Mouse (Mus musculus): ENCODE results near the gene Lcat. TPM values are rescaled to one million over a fixed set of nuclear protein-coding genes. Genes with fewer than 3 reads are reported as not detected.
A peak's percentile ranks its signal among the peaks of the same experiment; 100 is the strongest.

The Lcat gene
- polyA plus RNA-seq, 1 experiment from 2014 or later = 3.3 TPM

- H3K9me3 ChIP-seq (replicated peaks) = no peaks in the 10 kb centered on the region
- under 1% methylated on average over 44 of the region's 47 CpGs for WGBS
- peaks cover 21% of the 10 kb centered on the region for H3K4me1 ChIP-seq
- no peaks in the 10 kb centered on the region for H3K36me3 ChIP-seq
- peak within 1 kb of the TSS; percentile 44 for H3K4me3 ChIP-seq (replicated peaks)
- peak within 1 kb of the TSS; percentile 58; the same call in 1 of the 2 replicates for H3K27ac ChIP-seq (replicated peaks)
- H3K9ac ChIP-seq (replicated peaks) = peak within 1 kb of the TSS; percentile 36
- peak; percentile 47 for ATAC-seq (ENCODE audit: low FRiP score)
- peaks cover 37% of the 10 kb centered on the region for H3K27me3 ChIP-seq (replicated peaks)
- H3K4me2 ChIP-seq = peak within 1 kb of the TSS; percentile 57
Observed at GRCm38 (mm10) chr8:105965905-105966341, 22.7 kb upstream of the Lcat start, which contains the start of gene Slc12a4. TSS of gene Slc12a4 (minus strand) at chr8:105966097.

GRCm38 (mm10) chr8:105965266-105965904, 22.2 kb upstream of the Lcat start:
- peak overlapping the region; percentile 58; the same call in 1 of the 2 replicates for H3K27ac ChIP-seq (replicated peaks)
- no peaks in the 10 kb centered on the region for H3K36me3 ChIP-seq
- H3K4me3 ChIP-seq (replicated peaks) = peak overlapping the region; percentile 44
- peaks cover 37% of the 10 kb centered on the region for H3K27me3 ChIP-seq (replicated peaks)
- H3K4me1 ChIP-seq = peaks cover 21% of the 10 kb centered on the region
- H3K9me3 ChIP-seq (replicated peaks) = no peaks in the 10 kb centered on the region
- peak overlapping the region; percentile 57 for H3K4me2 ChIP-seq
- WGBS = 1% methylated on average over 40 of the region's 40 CpGs
- H3K9ac ChIP-seq (replicated peaks) = peak overlapping the region; percentile 36
- ATAC-seq (ENCODE audit: low FRiP score) = peak; percentile 66

- no peak overlapping the region for H3K27ac ChIP-seq (replicated peaks)
- peak overlapping the region; percentile 44 for H3K4me3 ChIP-seq (replicated peaks)
- H3K4me2 ChIP-seq = peak overlapping the region; percentile 57
- 73% methylated on average over 12 of the region's 12 CpGs for WGBS
- no peaks in the 10 kb centered on the region for H3K9me3 ChIP-seq (replicated peaks)
- no peaks in the 10 kb centered on the region for H3K36me3 ChIP-seq
- H3K9ac ChIP-seq (replicated peaks) = no peak overlapping the region
- no peak for ATAC-seq (ENCODE audit: low FRiP score)
- H3K27me3 ChIP-seq (replicated peaks) = peaks cover 37% of the 10 kb centered on the region
- peaks cover 21% of the 10 kb centered on the region for H3K4me1 ChIP-seq
Observed at GRCm38 (mm10) chr8:105964506-105965265, 21.5 kb upstream of the Lcat start.

GRCm38 (mm10) chr8:105961536-105961935, 18.4 kb upstream of the Lcat start:
- H3K36me3 ChIP-seq = no peaks in the 10 kb centered on the region
- no peak overlapping the region for H3K4me3 ChIP-seq (replicated peaks)
- peaks cover 22% of the 10 kb centered on the region for H3K27me3 ChIP-seq (replicated peaks)
- 89% methylated on average over 10 of the region's 10 CpGs for WGBS
- no peaks in the 10 kb centered on the region for H3K9me3 ChIP-seq (replicated peaks)
- H3K9ac ChIP-seq (replicated peaks) = no peak overlapping the region
- no peak overlapping the region for H3K27ac ChIP-seq (replicated peaks)
- ATAC-seq (ENCODE audit: low FRiP score) = no peak
- peaks cover 20% of the 10 kb centered on the region for H3K4me1 ChIP-seq
- H3K4me2 ChIP-seq = no peak overlapping the region

GRCm38 (mm10) chr8:105961101-105961500, 17.9 kb upstream of the Lcat start:
- WGBS = 83% methylated on average over 14 of the region's 14 CpGs
- peaks cover 19% of the 10 kb centered on the region for H3K27me3 ChIP-seq (replicated peaks)
- H3K9me3 ChIP-seq (replicated peaks) = no peaks in the 10 kb centered on the region
- no peak overlapping the region for H3K4me2 ChIP-seq
- no peak overlapping the region for H3K27ac ChIP-seq (replicated peaks)
- H3K4me3 ChIP-seq (replicated peaks) = no peak overlapping the region
- H3K9ac ChIP-seq (replicated peaks) = no peak overlapping the region
- H3K4me1 ChIP-seq = peaks cover 20% of the 10 kb centered on the region
- H3K36me3 ChIP-seq = no peaks in the 10 kb centered on the region
- ATAC-seq (ENCODE audit: low FRiP score) = no peak

GRCm38 (mm10) chr8:105959350-105959749, 16.2 kb upstream of the Lcat start:
- WGBS = 85% methylated on average over 7 of the region's 7 CpGs

GRCm38 (mm10) chr8:105957813-105958212, 14.6 kb upstream of the Lcat start:
- Histone ChIP-seq H3K36me3 (no peaks in the 10 kb centered on the region), H3K9me3 (replicated peaks) (no peaks in the 10 kb centered on the region), H3K4me1 (0 out of 2 replicates have a peak, but pooled peaks cover 3% of the 10 kb centered on the region), H3K27me3 (replicated peaks) (no peaks in the 10 kb centered on the region), H3K27ac (replicated peaks) (no peak overlapping the region), H3K9ac (replicated peaks) (no peak overlapping the region), H3K4me3 (replicated peaks) (no peak overlapping the region), H3K4me2 (no peak overlapping the region)
- no peak for ATAC-seq (ENCODE audit: low FRiP score)
- WGBS = 78% methylated on average over 3 of the region's 4 CpGs

More at GRCm38 (mm10) chr8:105959350-105959749, 16.2 kb upstream of the Lcat start:
- ATAC-seq (ENCODE audit: low FRiP score) = no peak
- Histone ChIP-seq H3K4me1 (0 out of 2 replicates have a peak, but pooled peaks cover 3% of the 10 kb centered on the region), H3K4me2 (no peak overlapping the region), H3K27ac (replicated peaks) (no peak overlapping the region), H3K4me3 (replicated peaks) (no peak overlapping the region), H3K9me3 (replicated peaks) (no peaks in the 10 kb centered on the region), H3K9ac (replicated peaks) (no peak overlapping the region), H3K27me3 (replicated peaks) (peaks cover 1% of the 10 kb centered on the region), H3K36me3 (no peaks in the 10 kb centered on the region)

GRCm38 (mm10) chr8:105956556-105956955, 13.4 kb upstream of the Lcat start:
- H3K27me3 ChIP-seq (replicated peaks) = no peaks in the 10 kb centered on the region
- no peak overlapping the region for H3K27ac ChIP-seq (replicated peaks)
- H3K4me1 ChIP-seq = 0 out of 2 replicates have a peak, but pooled peaks cover 4% of the 10 kb centered on the region
- WGBS = 92% methylated on average over 4 of the region's 4 CpGs
- H3K4me3 ChIP-seq (replicated peaks) = no peak overlapping the region
- H3K4me2 ChIP-seq = no peak overlapping the region
- H3K9ac ChIP-seq (replicated peaks) = no peak overlapping the region
- H3K36me3 ChIP-seq = no peaks in the 10 kb centered on the region
- ATAC-seq (ENCODE audit: low FRiP score) = no peak
- no peaks in the 10 kb centered on the region for H3K9me3 ChIP-seq (replicated peaks)

- H3K36me3 ChIP-seq = no peaks in the 10 kb centered on the region
- H3K27ac ChIP-seq (replicated peaks) = peak overlapping the region; percentile 80
- no peak overlapping the region for H3K4me3 ChIP-seq (replicated peaks)
- H3K4me2 ChIP-seq = no peak overlapping the region
- ATAC-seq (ENCODE audit: low FRiP score) = peak; percentile 84
- peaks cover 14% of the 10 kb centered on the region for H3K4me1 ChIP-seq
- no peaks in the 10 kb centered on the region for H3K9me3 ChIP-seq (replicated peaks)
- no peak overlapping the region for H3K9ac ChIP-seq (replicated peaks)
- WGBS = 68% methylated on average over 7 of the region's 7 CpGs
- no peaks in the 10 kb centered on the region for H3K27me3 ChIP-seq (replicated peaks)
Observed at GRCm38 (mm10) chr8:105951057-105951659, 8.0 kb upstream of the Lcat start.

- Histone ChIP-seq H3K9me3 (replicated peaks) (no peaks in the 10 kb centered on the region), H3K27ac (replicated peaks) (peak overlapping the region; percentile 52), H3K27me3 (replicated peaks) (no peaks in the 10 kb centered on the region), H3K4me1 (peaks cover 14% of the 10 kb centered on the region), H3K36me3 (no peaks in the 10 kb centered on the region), H3K4me2 (no peak overlapping the region), H3K9ac (replicated peaks) (no peak overlapping the region), H3K4me3 (replicated peaks) (no peak overlapping the region)
- 66% methylated on average over 10 of the region's 10 CpGs for WGBS
- ATAC-seq (ENCODE audit: low FRiP score) = peak; percentile 31; the same call in 1 of the 2 replicates
Observed at GRCm38 (mm10) chr8:105949350-105949749, 6.2 kb upstream of the Lcat start.

GRCm38 (mm10) chr8:105942542-105942941, 640 bp downstream of the Lcat start:
- Histone ChIP-seq H3K27me3 (replicated peaks) (no peaks in the 10 kb centered on the region), H3K27ac (replicated peaks) (no peak overlapping the region), H3K4me2 (no peak overlapping the region), H3K9me3 (replicated peaks) (no peaks in the 10 kb centered on the region), H3K4me3 (replicated peaks) (no peak overlapping the region), H3K4me1 (peaks cover 11% of the 10 kb centered on the region; the same call in 1 of the 2 replicates), H3K9ac (replicated peaks) (no peak overlapping the region), H3K36me3 (no peaks in the 10 kb centered on the region)
- no peak for ATAC-seq (ENCODE audit: low FRiP score)
- whole genome bisulfite sequencing = 91% methylated on average over 5 of the region's 5 CpGs
